Mouse (Mus musculus): Measurements from ENCODE around the gene Ppp1r37. TPM values are rescaled to one million over a fixed set of nuclear protein-coding genes. Genes with fewer than 3 reads are reported as not detected.
"Not testable (repeated sequence)": the region's sequence is repeated elsewhere in the genome, so short reads cannot be mapped to it uniquely, and the experiment has no call there.

The Ppp1r37 gene
- total RNA-seq (2021) (10 to 100 TPM; 68.3 to 70.8 TPM), polyA plus RNA-seq (2012; rRNA removed) (159 and 163 TPM in 2 replicates)
- long read RNA-seq, transcript Ppp1r37-201 (13 exons, 3,816 nt), result major isoform, 97 of 120 reads
- long read RNA-seq, partial matches to known transcripts, result 12 of 120 reads
- long read RNA-seq, other reads (novel, unspliced or antisense), result 11 of 120 reads

DNA sequence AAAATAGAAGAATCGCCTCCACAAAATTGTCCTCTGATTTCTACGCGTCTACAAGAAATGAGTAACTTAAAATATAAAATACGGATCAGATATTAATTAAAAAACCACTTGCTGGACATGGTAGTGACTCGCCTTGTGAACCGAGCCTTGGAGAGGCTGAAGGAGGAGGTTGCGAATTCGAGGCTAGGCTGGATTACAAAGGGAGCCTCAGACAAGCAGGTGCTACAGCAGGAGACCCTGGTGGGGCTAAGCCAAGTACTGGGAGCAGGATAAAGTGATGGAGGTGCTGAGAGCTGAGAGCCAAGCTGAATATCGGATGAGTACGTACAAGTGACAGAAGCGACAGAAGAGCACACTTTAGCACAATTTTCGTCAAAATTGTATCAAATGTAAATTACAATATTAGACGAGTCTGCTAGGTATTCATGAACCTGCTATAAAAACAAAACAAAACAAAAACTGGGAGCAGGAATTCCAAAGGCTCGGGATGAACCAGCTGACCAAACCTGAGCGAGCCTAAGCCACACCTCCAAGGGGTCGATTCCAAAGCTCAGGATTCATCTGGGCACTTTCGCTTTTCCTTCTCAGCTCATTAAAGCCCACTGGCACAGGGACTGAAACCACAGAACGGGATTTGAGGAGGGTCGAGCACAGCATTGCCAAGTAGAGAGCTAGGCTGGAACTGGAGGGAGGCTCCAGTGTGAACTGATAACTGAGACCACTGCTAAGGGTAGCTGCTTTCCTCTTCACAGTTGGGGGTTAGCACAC is at the start of gene Ppp1r37:
TSS of gene Ppp1r37 (minus strand) at position 434 of the 768 bp plus-strand sequence.
- DNase-seq, result peak; percentile 37

- no peak for DNase-seq
Observed at GRCm38 (mm10) chr7:19610969-19611368, 48.1 kb upstream of the Ppp1r37 start.

- DNase-seq, result no peak
Observed at GRCm38 (mm10) chr7:19609641-19610332, 46.9 kb upstream of the Ppp1r37 start.

DNA sequence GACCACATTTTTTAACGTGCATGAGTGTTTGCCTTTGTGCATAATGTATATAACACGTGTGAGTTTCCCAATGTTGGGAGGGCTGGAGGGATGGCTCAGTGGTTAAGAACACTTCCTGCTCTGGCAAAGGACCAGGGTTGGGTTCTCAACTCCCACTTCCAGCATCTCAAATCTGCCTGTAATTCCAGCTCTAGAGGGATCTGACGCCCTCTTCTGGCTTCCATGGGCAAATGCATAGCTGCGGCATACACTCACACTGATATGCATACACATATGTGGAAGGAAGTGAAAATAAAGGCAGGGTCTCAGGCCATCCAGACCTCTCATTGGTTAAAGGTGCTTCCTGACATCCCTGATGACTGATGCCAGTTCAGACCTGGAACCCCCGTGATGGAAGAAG is 44.4 kb upstream of the Ppp1r37 start:
- DNase-seq, result no peak

- not testable (repeated sequence) for DNase-seq
Observed at GRCm38 (mm10) chr7:19604606-19605214, 41.8 kb upstream of the Ppp1r37 start.

DNA sequence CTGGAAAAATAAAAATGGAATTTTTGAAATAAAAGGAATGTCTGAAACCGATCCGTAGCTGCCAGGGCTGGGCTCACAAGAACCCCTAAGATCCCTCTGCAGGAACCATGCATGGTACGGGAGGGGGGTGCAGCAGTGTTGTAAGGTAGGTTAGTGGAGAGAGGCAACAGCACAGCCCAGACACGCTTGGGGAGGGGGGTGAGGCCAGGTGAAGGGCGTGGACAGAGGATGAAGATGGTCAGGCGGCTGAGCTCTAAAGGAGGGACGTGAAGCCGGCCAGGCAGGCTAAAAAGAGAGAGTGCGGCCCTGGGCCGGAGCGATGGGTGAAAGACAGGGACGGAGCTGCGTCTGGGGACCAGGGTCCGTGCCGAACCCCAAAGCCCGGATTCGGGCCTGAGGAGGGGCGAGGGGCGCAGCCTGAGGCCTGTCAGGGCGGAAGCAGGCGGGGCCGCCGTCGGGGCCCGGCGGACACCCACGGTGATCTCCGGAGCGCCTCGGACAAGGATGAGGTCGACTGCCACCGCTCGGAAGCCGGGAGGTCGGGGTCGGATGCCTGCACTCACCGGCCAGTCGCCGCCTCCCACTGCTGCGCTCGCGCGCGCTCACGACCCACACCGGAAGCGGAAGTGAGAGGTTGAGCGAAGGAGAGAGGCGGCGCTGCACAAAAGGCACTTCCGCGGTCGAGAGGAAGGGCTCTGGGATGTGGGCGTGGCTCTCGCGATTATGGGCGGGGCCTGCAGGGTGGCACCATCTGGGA is 41.2 kb upstream of the Ppp1r37 start, which contains the start of gene Clasrp:
TSS of gene Clasrp (minus strand) at position 638 of the 757 bp plus-strand sequence.
- peak; percentile 98 for DNase-seq

DNA sequence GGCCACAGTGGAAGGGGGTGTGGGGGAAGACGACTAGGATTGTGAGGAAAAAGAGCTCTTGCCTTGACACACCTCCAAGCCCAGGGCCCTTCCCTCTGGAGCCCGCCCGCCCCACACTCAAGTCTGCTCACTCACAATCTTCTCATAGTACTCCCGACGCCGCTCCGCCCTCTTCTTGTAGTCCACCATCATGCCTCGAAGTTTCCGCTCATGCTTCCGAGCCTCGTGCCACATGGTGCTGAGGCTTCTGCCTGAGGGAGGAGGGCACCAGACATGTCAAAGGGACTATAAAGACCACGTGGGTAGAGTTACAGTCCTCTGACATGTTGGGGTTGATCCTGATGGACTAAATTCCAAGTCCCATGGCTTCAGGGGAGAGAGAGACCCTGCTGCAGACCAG is 40.2 kb upstream of the Ppp1r37 start:
- DNase-seq, result no peak

DNA sequence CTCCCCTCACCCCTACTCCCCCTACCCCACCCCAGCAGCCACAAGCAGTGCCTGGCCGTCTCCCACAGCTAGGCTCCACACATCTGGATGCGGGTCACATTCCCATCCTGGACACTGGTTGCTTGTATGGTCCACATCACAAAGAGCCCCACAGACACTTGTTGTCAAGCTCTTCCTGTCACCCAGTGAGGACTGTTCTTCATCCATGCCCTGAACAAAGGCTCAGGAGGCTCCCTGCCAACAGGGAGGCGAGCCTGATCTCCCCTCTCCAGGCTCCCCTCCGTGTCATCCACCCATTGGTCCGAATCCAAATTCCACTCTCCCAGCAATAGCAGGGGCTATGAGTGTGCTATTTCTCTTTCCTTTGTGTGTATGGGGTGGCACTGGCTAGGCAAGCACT is 37.7 kb upstream of the Ppp1r37 start:
- no peak for DNase-seq

- DNase-seq, result no peak
Observed at GRCm38 (mm10) chr7:19593061-19593730, 30.3 kb upstream of the Ppp1r37 start.

DNA sequence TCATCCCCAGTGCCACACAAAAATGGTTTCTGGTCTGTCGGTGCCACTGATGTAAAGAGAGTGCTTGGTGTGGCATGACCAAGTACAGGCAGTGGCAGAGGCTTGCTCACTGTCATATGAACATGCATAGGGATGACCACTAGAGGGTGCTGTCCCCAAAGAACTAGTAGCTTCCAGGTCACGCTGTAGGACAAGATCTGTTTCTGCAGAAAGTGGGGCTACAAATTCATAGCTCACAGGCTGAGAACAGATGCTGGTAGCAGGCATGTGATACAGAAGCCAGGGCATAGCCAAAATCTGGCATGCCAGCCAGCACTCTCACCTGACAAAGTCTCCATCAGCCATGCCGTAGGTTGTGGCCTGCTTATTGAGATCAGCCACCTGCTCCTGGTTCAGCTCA is 27.0 kb upstream of the Ppp1r37 start:
- DNase-seq, result peak; percentile 69

DNA sequence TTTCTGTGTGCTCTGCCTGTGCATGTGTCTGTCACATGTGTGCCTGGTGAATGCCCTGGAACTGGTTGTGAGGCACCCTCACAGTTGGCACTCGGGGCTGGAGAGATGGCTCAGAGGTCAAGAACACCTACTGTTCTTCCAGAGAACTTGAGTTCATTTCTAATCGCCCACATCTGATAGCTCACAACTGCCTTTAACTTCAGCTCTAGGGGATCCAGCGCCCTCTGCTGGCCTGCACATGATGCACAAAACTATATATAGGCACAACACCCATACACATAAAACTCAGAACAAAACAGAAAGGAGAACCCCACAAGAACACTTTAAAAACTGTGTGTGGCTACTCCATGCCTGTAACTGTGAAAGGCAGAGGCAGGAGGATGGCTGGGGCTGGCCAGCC is 26.3 kb upstream of the Ppp1r37 start:
- peak; percentile 44 for DNase-seq

GRCm38 (mm10) chr7:19586269-19586668 is 23.4 kb upstream of the Ppp1r37 start:
- DNase-seq, result no peak

GRCm38 (mm10) chr7:19580634-19581033 is 17.8 kb upstream of the Ppp1r37 start:
- no peak for DNase-seq

GRCm38 (mm10) chr7:19579751-19580150 is 16.9 kb upstream of the Ppp1r37 start:
- no peak for DNase-seq

DNA sequence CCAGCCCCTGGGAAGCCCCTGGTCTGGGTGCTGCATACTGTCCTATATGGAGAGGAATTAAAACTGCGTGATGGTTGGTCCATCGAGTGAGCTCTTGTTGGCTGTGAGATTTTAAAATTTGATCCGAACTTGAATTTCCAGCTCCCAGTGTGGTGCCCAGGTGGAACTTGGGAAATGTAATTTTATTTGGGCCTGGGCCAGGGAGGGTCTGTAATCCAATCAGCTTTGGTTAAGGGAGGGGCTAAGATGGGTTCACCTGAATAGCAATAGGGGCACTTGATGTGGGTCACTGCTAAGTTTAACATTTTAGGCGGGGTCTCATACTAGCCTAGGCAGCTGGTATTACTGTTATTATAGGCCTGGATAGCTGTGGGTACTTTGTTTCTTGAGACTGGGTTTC is 15.6 kb upstream of the Ppp1r37 start:
- DNase-seq, result no peak

DNA sequence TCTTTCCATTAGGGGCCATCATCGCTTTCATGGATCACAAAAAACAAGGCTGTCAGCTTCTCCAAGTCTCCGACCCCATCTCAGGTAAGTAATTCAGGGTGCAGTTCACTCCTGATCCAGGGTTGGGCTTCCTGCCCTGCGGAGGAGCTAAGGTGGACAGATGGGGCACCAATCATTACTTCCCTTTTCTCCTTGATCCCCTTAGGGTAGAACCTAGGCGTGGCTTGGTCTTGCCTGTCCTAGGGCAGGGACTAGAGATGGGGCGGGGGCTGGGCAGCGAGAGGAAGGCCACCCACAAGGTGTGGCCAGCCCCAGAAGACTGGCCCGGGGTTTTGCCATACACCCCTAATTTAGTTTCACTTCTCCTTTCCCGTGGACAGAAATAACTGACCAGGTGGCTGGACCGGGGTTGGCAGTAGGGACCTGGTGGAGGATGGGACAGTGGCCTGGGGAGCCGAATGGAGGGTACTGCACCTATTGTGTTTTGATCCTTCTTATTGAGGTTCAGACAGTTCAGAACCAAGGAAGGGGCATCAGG is 15.1 kb upstream of the Ppp1r37 start:
- no peak for DNase-seq

DNA sequence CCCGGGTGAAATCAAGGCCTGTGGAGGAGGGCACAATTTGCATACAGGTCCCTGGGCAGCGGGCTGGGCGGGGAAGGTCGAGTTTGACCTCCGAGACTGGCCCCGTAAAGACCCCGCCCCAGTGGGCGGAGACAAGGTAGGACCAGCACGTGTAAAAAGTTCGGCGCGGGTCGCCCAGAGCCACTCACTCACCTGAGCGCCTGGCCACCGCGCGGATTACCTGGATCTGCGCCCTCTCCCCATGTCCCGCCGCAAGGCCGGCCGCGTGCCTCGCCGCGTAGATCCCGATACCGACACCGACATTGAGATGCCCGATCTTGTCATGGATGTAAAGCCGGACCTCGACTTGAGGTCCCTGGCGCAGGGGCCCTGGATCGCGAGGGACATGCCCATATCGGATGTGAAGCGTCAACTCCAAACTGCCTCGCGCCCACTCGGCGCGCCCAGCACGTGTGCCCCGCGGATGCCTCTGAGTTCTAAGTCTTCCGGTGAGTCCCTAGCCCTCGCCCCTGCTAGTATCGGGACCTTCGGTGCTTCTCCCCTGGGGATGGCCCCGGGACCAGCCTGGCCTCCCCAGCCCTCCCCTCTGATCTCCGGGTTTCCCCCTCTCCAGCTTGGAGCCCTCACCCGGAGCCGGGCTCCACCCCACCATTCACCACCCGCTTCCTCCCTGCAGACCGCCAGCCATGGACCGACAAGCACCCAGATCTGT is 14.4 kb upstream of the Ppp1r37 start, which contains the start of the genes Zfp296 and Gemin7:
TSS of gene Zfp296 (plus strand) at position 147 of the 712 bp plus-strand sequence.
TSS of gene Gemin7 (minus strand) at position 455 of the 712 bp plus-strand sequence.
- peak; percentile 41 for DNase-seq

DNA sequence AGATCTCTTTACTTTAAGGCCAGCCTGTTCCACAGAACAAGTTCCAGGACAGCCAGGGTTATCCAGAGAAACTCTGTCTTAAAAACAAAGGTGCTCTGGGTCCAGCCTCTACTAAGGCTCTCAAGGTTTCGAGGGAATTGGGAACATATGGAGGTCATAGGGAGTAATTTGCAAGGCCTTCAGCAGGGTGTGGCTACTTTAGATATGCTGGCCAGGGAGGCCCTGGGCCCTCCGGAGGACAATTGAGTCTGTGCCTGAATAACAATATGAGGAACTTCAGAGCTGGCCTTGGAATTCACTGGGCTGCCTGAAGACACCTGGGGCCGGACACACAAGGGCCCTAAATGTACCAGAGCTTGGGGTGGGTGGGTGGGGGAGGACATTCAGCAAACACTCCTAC is 12.7 kb upstream of the Ppp1r37 start:
- DNase-seq, result no peak

DNA sequence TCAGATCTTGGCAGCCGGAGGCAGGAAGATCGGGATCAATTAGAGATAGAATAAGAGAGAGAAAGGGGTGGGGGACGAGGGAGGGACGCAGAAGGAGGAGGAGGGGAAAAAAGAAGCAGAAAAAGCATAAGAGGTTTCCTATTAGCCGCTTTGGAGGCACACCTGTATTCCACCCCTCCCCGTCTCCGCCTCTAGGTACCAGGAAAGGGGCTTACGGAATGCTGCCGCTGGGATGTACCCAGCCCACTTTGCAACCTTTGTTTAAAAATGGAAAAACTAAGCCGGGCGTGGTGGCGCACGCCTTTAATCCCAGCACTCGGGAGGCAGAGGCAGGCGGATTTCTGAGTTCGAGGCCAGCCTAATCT is 10.9 kb upstream of the Ppp1r37 start:
- DNase-seq, result no peak

Measured in adrenal gland, adult 2 months (tissue).